Mouse (Mus musculus): ENCODE data around the gene Mdga2.

GRCm38 (mm10) chr12:67219564-67219963 lies 2.8 kb downstream of the Mdga2 start:
- TF ChIP-seq GATA1 (IDR thresholded peaks at IDR 0.05; ENCODE audit: low read length) (no peak), TAL1 (IDR thresholded peaks at IDR 0.05; ENCODE audit: low read length) (no peak)

Measured in erythroblast, embryonic 14.5 days (primary cell).